Mouse (Mus musculus) mesoderm, embryonic 11.5 days (tissue): Measurements from ENCODE around the gene D230025D16Rik.
"Not testable (repeated sequence)": the region's sequence is repeated elsewhere in the genome, so short reads cannot be mapped to it uniquely, and the experiment has no call there.

Source experiments
- DNase-seq: peaks from one replicate; pipeline ENCODE4 v3.0.0-alpha.2; 2012; ENCODE audit warnings: low read depth, low spot score

D230025D16Rik gene

GRCm38 (mm10) chr8:105291802-105292201 lies 66.9 kb downstream of the D230025D16Rik start:
- not testable (repeated sequence) for DNase-seq

DNA sequence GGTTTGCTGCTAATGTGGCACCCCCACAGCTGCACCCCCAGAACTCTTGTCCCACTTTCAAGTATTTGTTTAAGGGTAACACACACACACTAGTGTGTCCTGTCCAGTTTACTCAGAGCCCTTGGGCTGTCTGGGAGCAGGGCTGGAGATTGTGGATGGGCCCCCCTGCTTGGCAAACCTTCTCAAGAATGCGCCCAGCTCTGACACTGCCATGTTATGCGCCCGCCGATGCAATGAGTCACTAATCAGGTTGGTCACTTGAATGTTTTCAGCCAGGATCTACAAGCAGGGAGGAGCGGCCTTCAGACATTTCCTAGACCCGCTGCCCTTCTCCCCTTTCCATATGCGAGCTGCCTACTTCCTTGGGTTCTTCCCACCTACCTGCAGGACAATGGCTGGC lies 67.5 kb downstream of the D230025D16Rik start:
- no peak for DNase-seq

DNA sequence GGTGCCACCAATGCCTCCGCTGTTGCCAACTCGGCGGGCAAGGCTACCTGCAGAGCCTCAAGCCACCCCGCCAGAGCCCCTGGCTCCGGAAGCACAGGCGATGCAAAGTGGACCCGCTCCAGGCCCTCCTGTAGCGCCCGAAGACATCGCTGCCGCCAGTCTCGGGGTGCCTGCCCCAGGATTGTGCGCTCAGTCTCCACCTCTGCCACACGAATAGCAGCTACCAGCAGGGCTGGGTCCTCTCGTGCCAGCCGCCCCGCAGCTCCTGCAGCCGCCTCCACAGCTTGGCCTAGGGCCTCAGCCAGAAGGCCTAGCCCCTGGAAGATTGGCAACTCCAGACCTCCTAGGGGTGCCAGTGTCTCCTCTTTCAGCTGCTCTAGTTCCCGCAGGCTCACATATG lies 68.5 kb downstream of the D230025D16Rik start:
- DNase-seq: no peak

DNA sequence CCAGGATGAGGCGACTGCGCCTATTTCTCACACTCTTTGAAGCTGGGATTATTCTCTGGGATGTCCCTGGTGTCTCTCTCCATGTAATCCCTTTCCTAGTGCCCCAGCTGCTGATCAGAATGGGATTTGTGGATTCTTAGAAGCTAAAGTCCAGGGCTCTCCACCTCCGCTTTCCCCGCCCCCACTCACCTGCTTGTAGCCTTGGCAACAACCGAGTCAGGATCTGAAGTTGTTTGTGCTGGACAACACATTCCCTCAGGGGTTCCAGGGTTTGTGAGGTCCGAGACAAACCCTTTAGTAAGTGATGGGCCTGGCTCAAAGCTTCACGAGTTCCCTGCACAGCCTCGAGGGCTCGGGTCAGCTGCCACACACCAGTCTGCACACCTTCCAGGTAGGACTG lies 69.8 kb downstream of the D230025D16Rik start:
- no peak for DNase-seq

DNA sequence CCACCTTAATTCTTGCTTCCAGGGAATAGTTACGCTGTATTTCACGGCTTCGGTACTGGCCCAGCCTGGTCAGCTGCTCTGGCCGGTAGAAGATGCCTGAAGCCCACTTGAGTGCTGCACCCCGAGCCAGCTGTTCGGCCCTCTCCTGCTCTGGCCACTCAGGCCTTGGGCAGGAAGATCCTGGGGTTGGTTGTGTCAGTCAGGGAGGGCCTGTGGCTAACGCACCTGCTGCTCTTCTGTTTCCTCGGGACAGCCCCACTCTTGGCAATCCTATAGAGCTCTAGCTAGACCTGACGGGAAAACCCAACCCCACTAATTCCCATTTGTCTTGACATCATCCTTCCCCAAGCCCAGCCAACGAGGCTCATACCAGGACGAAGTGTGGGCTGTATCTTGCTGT lies 70.3 kb downstream of the D230025D16Rik start:
- no peak for DNase-seq

- no peak for DNase-seq
These were observed 71.1 kb downstream of the D230025D16Rik start, which contains the start of gene Exoc3l for GRCm38 (mm10) chr8:105295895-105296573. Gene Exoc3l (minus strand): TSS chr8:105296101.

GRCm38 (mm10) chr8:105297511-105298192 lies 72.7 kb downstream of the D230025D16Rik start, which contains the start of gene E2f4:
Gene E2f4 (plus strand): TSS chr8:105297663.
- peak; percentile 92 for DNase-seq

DNA sequence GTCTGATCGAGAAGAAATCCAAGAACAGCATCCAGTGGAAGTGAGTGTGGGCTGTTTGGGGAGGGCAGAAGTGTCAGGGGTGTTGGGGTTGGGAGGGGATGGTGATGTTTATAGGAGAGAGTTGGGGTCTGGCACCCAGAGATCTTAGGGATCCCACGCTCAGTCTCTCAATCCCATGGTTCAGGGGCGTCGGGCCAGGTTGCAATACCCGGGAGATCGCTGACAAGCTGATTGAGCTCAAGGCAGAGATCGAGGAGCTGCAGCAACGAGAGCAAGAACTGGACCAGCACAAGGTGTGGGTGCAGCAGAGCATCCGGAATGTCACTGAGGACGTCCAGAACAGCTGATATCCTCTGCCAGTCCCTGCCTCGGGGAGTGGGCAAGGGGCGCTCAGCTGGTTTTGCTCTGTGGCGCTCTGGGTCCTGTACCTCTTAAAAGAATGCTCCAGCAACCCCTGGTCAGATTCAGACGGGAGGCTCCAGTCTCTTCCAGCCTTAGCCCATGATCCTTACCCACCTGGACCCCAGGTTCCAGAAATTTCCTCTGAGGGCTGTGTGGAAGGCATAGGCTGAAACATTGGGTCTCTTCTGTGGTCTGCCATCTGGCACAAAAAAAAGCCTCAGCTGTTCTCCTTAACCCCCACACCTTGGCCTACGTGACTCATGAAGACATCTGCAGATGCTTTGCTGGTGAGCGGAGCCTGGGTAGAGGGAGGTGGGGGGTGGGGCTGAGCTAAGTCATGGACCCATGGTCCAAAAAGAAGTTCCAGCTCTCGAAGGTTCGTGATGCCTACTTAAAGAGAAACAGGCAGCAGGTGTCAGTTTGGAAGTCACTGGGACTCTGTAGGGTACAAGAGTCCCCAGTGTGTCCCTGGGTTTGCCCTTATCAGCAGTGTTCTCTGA lies 73.7 kb downstream of the D230025D16Rik start:
- no peak for DNase-seq

- no peak for DNase-seq
These were observed 75.0 kb downstream of the D230025D16Rik start for GRCm38 (mm10) chr8:105299962-105300361.
